Mouse (Mus musculus) ZHBTc4 (cell line): Measurements from ENCODE around the gene Selenov.

Experiments used
- DNase-seq: peaks from one replicate; pipeline ENCODE4 v3.0.0-alpha.2; 2011; ENCODE audit warnings: low read depth, low spot score

Gene Selenov

GRCm38 (mm10) chr7:28290638-28291590, at the start of gene Selenov:
TSS of gene Selenov (minus strand) at chr7:28291186.
- DNase-seq = peak; percentile 93

GRCm38 (mm10) chr7:28339213-28339917, 48.4 kb upstream of the Selenov start:
- DNase-seq = peak; percentile 91

GRCm38 (mm10) chr7:28338108-28338998, 47.4 kb upstream of the Selenov start, which contains the start of gene Supt5:
TSS of gene Supt5 (minus strand) at chr7:28338746.
- DNase-seq = peak; percentile 100

DNA sequence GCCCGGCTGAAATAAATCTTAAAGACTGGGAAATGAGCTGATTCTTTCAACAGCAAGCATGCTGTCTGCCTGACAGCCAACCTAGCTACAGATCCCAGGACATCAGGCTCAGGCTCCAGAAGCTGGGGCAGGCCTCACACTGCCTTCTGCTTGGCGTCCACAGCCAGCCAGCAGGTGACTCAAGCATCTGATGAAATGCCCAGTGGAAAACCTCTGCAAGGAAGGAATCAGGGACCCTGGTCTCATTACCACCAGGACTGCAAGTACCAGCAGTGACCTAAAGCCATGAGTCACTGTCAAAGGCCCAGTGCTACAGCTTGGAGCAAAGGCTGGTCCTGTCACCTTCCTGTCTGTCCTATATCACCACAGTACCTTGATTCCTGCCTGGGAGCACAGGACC, 44.5 kb upstream of the Selenov start:
- no peak for DNase-seq

- DNase-seq = no peak
Measured at GRCm38 (mm10) chr7:28334534-28334933, 43.5 kb upstream of the Selenov start.

GRCm38 (mm10) chr7:28328260-28328659, 37.3 kb upstream of the Selenov start:
- no peak for DNase-seq

GRCm38 (mm10) chr7:28326457-28326856, 35.5 kb upstream of the Selenov start:
- DNase-seq = no peak

GRCm38 (mm10) chr7:28325293-28325692, 34.3 kb upstream of the Selenov start:
- DNase-seq = peak; percentile 47

GRCm38 (mm10) chr7:28321974-28322720, 31.2 kb upstream of the Selenov start:
- DNase-seq = no peak

- no peak for DNase-seq
Measured at GRCm38 (mm10) chr7:28318714-28319113, 27.7 kb upstream of the Selenov start.

DNA sequence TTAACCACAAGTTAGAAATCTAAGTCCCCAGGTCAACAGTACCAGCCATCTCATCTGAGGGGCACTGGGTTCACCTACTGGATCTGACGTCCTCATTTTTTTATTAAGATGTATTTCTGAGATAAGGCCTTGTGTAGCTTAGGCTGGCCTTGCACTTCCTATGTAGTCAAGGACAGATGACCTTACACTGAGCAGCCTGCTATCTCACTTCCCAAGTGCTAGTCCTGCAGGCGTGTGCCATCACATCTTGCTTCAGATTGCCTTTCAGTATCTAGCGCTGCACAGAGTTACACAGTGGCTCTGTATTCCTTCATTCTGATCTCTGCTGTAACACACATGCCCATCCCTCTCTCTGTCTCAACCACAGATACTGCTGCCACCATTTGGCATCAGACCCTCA, 27.1 kb upstream of the Selenov start:
- no peak for DNase-seq

DNA sequence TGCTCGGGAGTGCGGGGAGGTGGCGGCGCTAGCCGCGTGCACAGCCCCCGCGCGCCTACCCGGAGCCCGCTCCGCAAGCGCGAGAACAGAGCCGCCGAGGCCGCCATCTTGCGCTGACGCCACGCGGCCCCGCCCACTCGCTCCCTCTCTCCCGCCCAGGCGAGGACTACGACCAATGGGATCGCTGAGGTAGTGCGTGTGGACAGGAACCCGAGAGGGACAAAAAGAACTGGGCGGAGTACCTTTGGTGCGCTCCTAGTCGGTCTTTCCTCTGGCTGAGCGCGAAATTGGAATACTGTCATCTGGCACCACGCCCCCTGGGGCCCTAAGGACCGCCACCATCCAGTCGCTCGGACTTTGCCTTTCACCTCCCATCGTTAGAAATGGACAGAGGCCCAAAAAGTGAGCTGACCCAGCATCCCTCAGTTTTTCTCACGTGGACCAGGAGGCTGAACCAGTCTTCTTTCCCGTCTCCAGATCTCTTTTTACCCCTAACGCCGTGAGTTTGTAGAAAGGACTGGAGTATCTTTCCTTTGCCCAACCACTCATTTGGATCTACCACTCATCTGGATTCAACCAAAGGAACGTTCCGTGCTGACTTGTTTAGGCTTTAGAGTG, 21.0 kb upstream of the Selenov start, which contains the start of gene Timm50:
TSS of gene Timm50 (minus strand) at position 147 of the 618 bp plus-strand sequence.
- DNase-seq = peak; percentile 99

DNA sequence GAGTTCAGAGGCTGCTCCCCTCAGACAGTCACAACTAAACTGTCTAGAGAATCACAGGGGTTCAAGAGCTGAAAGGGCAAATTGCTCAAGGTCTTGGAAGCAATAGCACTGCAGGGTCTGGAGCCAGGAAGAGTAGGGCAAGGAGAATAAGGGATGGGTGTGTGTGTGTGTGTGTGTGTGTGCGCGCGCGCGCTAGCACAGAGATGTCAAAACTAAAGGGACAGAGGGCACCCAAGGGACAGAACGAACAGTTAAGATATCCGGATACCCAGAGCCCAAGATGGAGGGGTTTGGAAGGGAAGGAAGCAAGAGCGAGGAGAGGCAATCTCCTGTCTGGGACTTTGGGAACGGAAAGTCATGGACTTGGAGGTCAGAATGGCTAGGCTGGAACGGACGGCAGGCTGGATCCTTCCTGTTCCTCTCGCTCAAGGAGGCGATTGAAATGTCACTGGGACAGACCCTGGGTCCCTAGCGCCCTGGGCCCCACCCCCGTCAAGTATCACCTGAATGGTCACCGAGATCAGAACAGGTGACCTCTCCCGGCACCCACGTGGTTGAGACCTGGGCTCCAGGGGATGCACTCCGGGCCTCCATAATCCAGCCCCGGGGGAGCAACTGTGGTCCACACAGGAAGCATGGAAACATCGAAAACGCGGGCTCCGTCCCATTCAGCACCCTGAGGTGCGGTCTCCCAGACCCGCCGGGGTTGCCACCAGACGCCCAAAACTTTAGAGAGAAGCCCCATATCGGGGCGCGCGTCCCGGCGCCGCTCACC, 20.4 kb upstream of the Selenov start:
- DNase-seq = peak; percentile 63

- DNase-seq = no peak
Measured at GRCm38 (mm10) chr7:28309737-28310136, 18.8 kb upstream of the Selenov start.

DNA sequence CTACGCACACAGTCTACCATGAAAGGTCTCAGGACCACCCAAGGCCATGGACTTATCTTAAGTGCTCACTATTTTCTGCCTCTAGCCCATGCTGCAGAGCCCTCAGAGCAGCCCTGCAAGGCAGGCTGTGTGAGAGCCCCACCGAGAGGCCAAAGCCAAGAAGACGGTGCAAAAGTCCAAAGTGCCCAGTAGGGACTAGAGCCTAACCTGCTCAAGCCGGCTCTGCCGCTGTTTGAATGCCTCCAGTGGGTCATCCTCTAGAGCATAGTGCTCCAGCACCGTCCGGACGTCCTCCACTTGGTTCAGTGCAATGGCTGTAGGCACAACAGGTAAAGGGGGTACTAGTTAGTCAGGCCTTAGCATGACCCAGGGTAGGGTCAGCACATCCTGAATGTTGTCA, 15.2 kb upstream of the Selenov start:
- DNase-seq = no peak

- no peak for DNase-seq
Measured at GRCm38 (mm10) chr7:28305641-28306040, 14.7 kb upstream of the Selenov start.

DNA sequence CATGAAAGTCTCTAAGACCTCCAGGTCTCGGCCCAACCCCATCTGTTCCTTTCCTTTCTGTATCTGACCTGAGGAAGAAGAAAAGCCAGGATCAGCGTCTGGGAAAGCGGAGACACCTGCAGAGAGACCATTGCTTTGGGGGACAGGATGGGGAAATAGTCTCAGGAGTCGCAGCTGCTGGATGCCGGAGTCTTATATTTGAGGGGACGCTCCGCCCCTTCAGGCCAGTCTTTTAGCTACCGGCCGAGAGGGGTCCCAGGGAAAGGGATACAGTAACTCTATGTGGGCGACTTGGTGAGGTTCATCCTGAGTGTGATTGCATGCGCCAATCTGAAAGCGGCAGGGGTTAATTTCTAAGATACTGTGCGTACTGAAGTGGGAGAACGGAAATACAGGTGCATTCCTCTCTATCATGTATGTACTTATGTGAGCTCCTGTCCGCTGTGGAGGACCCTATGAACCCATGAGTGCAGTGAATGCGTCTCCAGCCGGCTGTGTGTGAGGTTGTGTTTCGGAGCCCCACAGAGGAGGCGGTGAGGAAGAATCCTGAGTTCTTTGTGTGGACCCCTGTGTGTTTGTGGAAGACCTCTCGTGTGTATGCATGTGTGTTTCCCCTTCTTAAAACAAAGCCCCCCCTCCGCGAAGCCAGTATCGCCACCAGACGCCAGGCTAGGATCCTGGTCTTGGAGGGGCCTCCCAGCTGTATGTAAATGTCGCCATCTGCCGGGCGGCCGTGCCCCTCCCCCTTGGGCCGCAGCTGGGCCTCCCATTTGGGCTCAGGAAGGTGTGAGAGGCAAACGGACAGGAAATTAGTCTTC, 10.8 kb upstream of the Selenov start, which contains the start of gene Dll3:
TSS of gene Dll3 (minus strand) at position 623 of the 818 bp plus-strand sequence.
- peak; percentile 68 for DNase-seq

- peak; percentile 93 for DNase-seq
Measured at GRCm38 (mm10) chr7:28298837-28299625, 8.0 kb upstream of the Selenov start.
